ENCODE assay signal across 18 mouse cellular contexts in genomic region chr19:40498162-40498725, GRCm38 (mm10). TPM values are rescaled to one million over a fixed set of nuclear protein-coding genes. Genes with fewer than 3 reads are reported as not detected.
A peak's percentile ranks its signal among the peaks of the same experiment; 100 is the strongest.
DNase-seq lines count a peak whose midpoint lies in the region; ATAC-seq and TF ChIP-seq lines count a peak whose summit lies in the region.
"Had no signal": no experiment of that assay in that cellular context is flagged by ENCODE, and none has a peak within 500 bp of the region (broad histone marks: within the 10 kb centered on the region; RNA-seq: fewer than 3 reads in every experiment).

No protein-coding gene starts in this region.

- peaks cover 13% of the 10 kb centered on the region for H3K36me3 ChIP-seq in heart, postnatal 0 days (replicated peaks; ENCODE audit: control insufficient read depth, insufficient read depth, low read length)
- H3K36me3 ChIP-seq in heart, embryonic 10.5 days, result peaks cover 12% of the 10 kb centered on the region; the same call in 1 of the 2 replicates
- H3K36me3 ChIP-seq in kidney, postnatal 0 days (ENCODE audit: insufficient read depth, low read length), result no peaks in the 10 kb centered on the region
- no peaks in the 10 kb centered on the region for H3K36me3 ChIP-seq in midbrain, embryonic 16.5 days (ENCODE audit: control insufficient read depth, insufficient read depth, low read length)
- no peaks in the 10 kb centered on the region for H3K36me3 ChIP-seq in midbrain, embryonic 10.5 days
- H3K36me3 ChIP-seq: forebrain, embryonic 10.5 days; hindbrain, embryonic 15.5 days had no signal

- peak; percentile 88 for DNase-seq in heart, adult 11 months
- DNase-seq in heart, adult 9 months (ENCODE audit: low spot score in 2 of 2), result no peak
- no peak for DNase-seq in heart, postnatal 0 days (ENCODE audit: low spot score)
- DNase-seq in heart, embryonic 10.5 days (ENCODE audit: low spot score), result no peak
- DNase-seq in kidney, postnatal 0 days (ENCODE audit: low spot score), result no peak
- no peak for DNase-seq in kidney, adult 18-20 months
- no peak for DNase-seq in midbrain, embryonic 10.5 days (ENCODE audit: low spot score)
- DNase-seq: adrenal gland, adult 8-10 months; cerebellum, adult 8-10 months; spleen, adult 18-20 months; thymus, postnatal 25 days had no signal

- no peak overlapping the region for H3K4me2 ChIP-seq in heart, postnatal 0 days (ENCODE audit: low read depth, low read length)
- no peak overlapping the region for H3K4me2 ChIP-seq in kidney, postnatal 0 days (ENCODE audit: low read length)
- no peak overlapping the region for H3K4me2 ChIP-seq in midbrain, embryonic 16.5 days (ENCODE audit: low read length)
- H3K4me2 ChIP-seq: hindbrain, embryonic 15.5 days; midbrain, embryonic 13.5 days; neural tube, embryonic 15.5 days had no signal

- TF ChIP-seq EP300 in heart, postnatal 0 days (IDR thresholded peaks at IDR 0.05; ENCODE audit: low read depth), result no peak

- no peak overlapping the region for H3K4me3 ChIP-seq in heart, postnatal 0 days (ENCODE audit: low read depth, low read length)
- H3K4me3 ChIP-seq in heart, embryonic 10.5 days, result no peak overlapping the region
- no peak overlapping the region for H3K4me3 ChIP-seq in kidney, postnatal 0 days (replicated peaks; ENCODE audit: low read depth, low read length)
- H3K4me3 ChIP-seq in midbrain, embryonic 16.5 days (ENCODE audit: low read depth, low read length), result no peak overlapping the region
- H3K4me3 ChIP-seq in midbrain, embryonic 10.5 days, result no peak overlapping the region
- H3K4me3 ChIP-seq: forebrain, embryonic 10.5 days; hindbrain, embryonic 15.5 days; midbrain, embryonic 13.5 days; neural tube, embryonic 15.5 days had no signal

- H3K9ac ChIP-seq in heart, postnatal 0 days (replicated peaks; ENCODE audit: low read depth, low read length), result no peak overlapping the region
- no peak overlapping the region for H3K9ac ChIP-seq in kidney, postnatal 0 days (ENCODE audit: low read depth, low read length)
- H3K9ac ChIP-seq in midbrain, embryonic 16.5 days (ENCODE audit: low read depth, low read length), result no peak overlapping the region
- H3K9ac ChIP-seq: hindbrain, embryonic 15.5 days; liver, embryonic 14.5 days; midbrain, embryonic 13.5 days; neural tube, embryonic 15.5 days had no signal

- H3K4me1 ChIP-seq in heart, postnatal 0 days (ENCODE audit: control insufficient read depth, insufficient read depth), result peaks cover 69% of the 10 kb centered on the region
- H3K4me1 ChIP-seq in heart, embryonic 10.5 days, result peaks cover 70% of the 10 kb centered on the region
- peaks cover 9% of the 10 kb centered on the region for H3K4me1 ChIP-seq in kidney, postnatal 0 days (replicated peaks; ENCODE audit: insufficient read depth, low read length)
- peaks cover 7% of the 10 kb centered on the region for H3K4me1 ChIP-seq in midbrain, embryonic 16.5 days (ENCODE audit: control insufficient read depth, insufficient read depth, low read length)
- H3K4me1 ChIP-seq in midbrain, embryonic 10.5 days, result peaks cover 20% of the 10 kb centered on the region

- H3K27ac ChIP-seq in heart, postnatal 0 days (ENCODE audit: low read depth), result peak overlapping the region; percentile 83
- no peak overlapping the region for H3K27ac ChIP-seq in heart, embryonic 10.5 days
- H3K27ac ChIP-seq in kidney, postnatal 0 days, result no peak overlapping the region
- no peak overlapping the region for H3K27ac ChIP-seq in midbrain, embryonic 16.5 days (ENCODE audit: low read length)
- no peak overlapping the region for H3K27ac ChIP-seq in midbrain, embryonic 10.5 days (replicated peaks)
- H3K27ac ChIP-seq: forebrain, embryonic 10.5 days; hindbrain, embryonic 15.5 days; liver, embryonic 14.5 days; midbrain, embryonic 13.5 days; neural tube, embryonic 15.5 days had no signal

- no peaks in the 10 kb centered on the region for H3K27me3 ChIP-seq in heart, postnatal 0 days (ENCODE audit: control insufficient read depth, insufficient read depth, low read length)
- no peaks in the 10 kb centered on the region for H3K27me3 ChIP-seq in heart, embryonic 10.5 days (ENCODE audit: insufficient read depth, poor library complexity, severe bottlenecking)
- H3K27me3 ChIP-seq in kidney, postnatal 0 days (ENCODE audit: insufficient read depth, low read length), result no peaks in the 10 kb centered on the region
- H3K27me3 ChIP-seq in midbrain, embryonic 16.5 days (ENCODE audit: control insufficient read depth, insufficient read depth, low read depth, low read length), result no peaks in the 10 kb centered on the region
- no peaks in the 10 kb centered on the region for H3K27me3 ChIP-seq in midbrain, embryonic 10.5 days (ENCODE audit: low read depth, poor library complexity, severe bottlenecking)
- H3K27me3 ChIP-seq: hindbrain, embryonic 15.5 days; midbrain, embryonic 13.5 days; neural tube, embryonic 15.5 days; Patski had no signal

- WGBS in heart, postnatal 0 days, result 78% methylated on average over 6 of the region's 6 CpGs
- WGBS in heart, embryonic 10.5 days, result 81% methylated on average over 6 of the region's 6 CpGs
- whole genome bisulfite sequencing in kidney, postnatal 0 days, result 66% methylated on average over 6 of the region's 6 CpGs
- WGBS in midbrain, embryonic 16.5 days, result 56% methylated on average over 6 of the region's 6 CpGs
- 56% methylated on average over 6 of the region's 6 CpGs for WGBS in midbrain, embryonic 10.5 days

- TF ChIP-seq CTCF in heart, postnatal 0 days (IDR thresholded peaks at IDR 0.05; ENCODE audit: low read depth), result no peak
- no peak for TF ChIP-seq CTCF in kidney, postnatal 0 days (IDR thresholded peaks at IDR 0.05; ENCODE audit: low read depth)

- no peak for ATAC-seq in heart, postnatal 0 days (ENCODE audit: insufficient read depth, low read depth)
- ATAC-seq in kidney, postnatal 0 days (replicated peaks; ENCODE audit: low FRiP score, low read depth), result peak; percentile 20; the same call in 1 of the 2 replicates
- 0 out of 2 replicates have a peak, but pooled peaks have one; percentile 20 for ATAC-seq in midbrain, embryonic 16.5 days
- ATAC-seq: Patski had no signal

- H3K9me3 ChIP-seq in heart, postnatal 0 days (replicated peaks; ENCODE audit: control insufficient read depth, low read length), result no peaks in the 10 kb centered on the region
- H3K9me3 ChIP-seq in heart, embryonic 10.5 days, result no peaks in the 10 kb centered on the region
- no peaks in the 10 kb centered on the region for H3K9me3 ChIP-seq in kidney, postnatal 0 days (replicated peaks; ENCODE audit: low read length)
- no peaks in the 10 kb centered on the region for H3K9me3 ChIP-seq in midbrain, embryonic 16.5 days (replicated peaks; ENCODE audit: control insufficient read depth, low read length, poor library complexity, severe bottlenecking)
- no peaks in the 10 kb centered on the region for H3K9me3 ChIP-seq in midbrain, embryonic 10.5 days (replicated peaks)
- H3K9me3 ChIP-seq: forebrain, embryonic 10.5 days; hindbrain, embryonic 15.5 days; midbrain, embryonic 13.5 days; neural tube, embryonic 15.5 days had no signal

RNA-seq across cellular contexts. Expression of gene Sorbs1, which starts 15.3 kb away (rescaled TPM):
- 77.7 and 140 TPM in 2 replicates for total RNA-seq in heart, postnatal 0 days (2014; rRNA removed; ENCODE audit: low replicate concordance)
- polyA plus RNA-seq in heart, postnatal 0 days (2015; fragmentation: Nextera tagmentation; extraction: Ambion mirVana), result 153 and 159 TPM in 2 replicates
- polyA plus RNA-seq in heart, embryonic 10.5 days (2016; fragmentation: Nextera tagmentation; extraction: Ambion mirVana), result 71.2 and 98.1 TPM in 2 replicates
- polyA plus RNA-seq in kidney, postnatal 0 days (2015; fragmentation: Nextera tagmentation; extraction: Ambion mirVana), result 46.5 and 49.9 TPM in 2 replicates
- polyA plus RNA-seq in midbrain, embryonic 16.5 days (2015; fragmentation: Nextera tagmentation; extraction: Ambion mirVana), result 83.3 and 84.6 TPM in 2 replicates
- 47.9 and 62.2 TPM in 2 replicates for polyA plus RNA-seq in midbrain, embryonic 10.5 days (2016; fragmentation: Nextera tagmentation; extraction: Ambion mirVana)
